Mouse (Mus musculus): Measurements from ENCODE around the gene Hist2h3c2.
"Not testable (repeated sequence)": the region's sequence is repeated elsewhere in the genome, so short reads cannot be mapped to it uniquely, and the experiment has no call there.

The Hist2h3c2 gene

DNA sequence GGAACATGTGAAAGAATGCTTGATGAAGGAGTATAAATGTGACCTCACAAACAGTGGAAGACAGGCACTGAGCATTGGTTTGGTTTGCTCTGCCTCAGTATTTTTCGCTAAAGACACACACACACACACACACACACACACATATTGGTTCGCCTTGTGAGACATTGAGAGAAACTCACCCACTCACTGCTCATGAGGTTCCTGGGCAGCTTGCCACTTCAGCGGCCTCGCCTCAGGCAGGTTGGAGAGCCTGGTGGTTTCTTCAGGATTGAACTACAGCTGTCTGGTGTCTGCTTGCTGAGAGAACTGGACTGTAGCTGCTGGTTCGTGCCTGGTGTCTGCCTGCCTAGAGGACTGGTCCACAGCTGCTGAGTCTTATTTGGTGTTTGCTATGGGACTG, 21.3 kb upstream of the Hist2h3c2 start:
- no peak for DNase-seq (ENCODE audit: low read depth)

DNA sequence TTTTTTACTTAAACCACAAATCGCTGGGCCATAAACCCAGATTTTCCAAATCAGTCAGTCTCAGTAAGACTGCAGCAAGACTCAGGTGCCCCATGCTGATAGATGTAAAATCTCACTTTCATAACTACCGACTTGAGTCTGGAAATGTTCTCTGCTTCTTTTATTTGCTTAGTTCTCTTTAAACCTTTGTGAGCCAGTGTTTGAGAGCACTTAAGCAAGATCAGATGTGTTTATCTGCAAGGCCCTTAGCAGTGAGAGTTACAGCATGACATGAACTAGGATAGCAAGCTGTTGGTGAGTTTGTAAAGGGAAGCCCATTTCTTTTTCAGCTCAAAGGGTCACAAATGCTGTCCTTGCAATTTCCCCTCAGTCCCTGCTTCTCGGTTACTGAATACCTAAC, 18.3 kb upstream of the Hist2h3c2 start:
- DNase-seq (ENCODE audit: low read depth), result no peak

DNA sequence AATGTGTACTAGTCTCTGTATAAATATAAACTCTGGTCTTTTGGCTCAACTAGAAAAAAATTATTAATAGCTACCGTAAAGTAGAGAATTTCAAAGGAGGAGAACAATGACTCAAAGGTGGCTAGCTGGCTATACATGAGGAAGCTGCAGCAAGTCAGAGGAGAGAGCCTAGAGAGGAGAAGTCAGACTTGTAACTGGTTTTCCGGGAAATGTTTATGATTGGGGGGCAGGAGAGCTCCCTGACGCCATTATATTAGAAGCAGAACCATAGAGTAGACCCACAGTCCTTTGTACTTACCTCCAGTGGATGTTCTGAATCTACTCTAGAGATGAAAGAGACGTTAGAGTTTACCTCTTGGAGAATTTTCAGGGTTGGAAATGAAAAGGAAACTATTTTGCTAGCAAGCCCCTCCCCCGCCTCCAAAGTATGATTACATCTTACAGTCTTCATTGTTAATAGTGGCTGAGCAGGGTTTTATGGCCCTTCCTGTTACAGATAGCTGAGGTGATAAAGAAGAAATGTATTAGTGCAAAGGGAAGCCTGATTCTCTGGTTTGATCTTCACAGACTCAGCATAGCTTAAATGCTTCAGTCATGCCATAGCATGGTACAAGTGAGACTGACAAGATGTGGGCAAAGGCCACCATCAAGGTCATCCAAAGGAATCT, 17.1 kb upstream of the Hist2h3c2 start:
- DNase-seq (ENCODE audit: low read depth), result no peak

DNA sequence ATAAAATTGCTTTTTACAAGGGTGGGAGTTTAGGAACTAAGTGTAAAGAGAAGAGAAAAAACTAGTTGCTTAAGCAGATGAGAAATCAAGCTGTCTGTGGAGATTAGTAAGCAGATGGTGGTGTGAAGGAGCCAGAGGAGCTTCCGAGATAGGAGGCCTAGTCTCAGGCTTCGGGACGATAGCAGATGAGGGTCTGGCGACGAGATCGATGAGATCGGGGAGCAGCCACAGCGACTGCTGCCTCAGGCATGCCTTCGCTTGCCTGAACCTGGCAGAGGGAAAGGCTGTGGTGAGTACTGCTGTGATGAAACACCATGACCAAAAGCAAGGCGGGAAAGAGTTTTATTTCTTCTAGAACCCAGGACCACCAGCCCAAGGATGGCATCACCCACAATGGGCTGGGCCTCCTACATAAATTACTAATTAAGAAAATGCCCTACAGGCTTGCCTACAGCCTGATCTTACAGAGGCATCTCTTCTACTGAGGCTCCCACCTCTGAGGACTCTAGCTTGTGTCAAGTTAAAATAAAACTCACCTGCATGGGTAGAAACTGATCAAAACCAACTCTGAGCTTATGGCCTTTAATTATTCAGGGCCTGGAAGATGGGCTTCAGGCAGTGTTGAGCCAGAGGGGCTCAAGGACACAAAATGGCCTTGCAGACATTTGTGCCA, 15.9 kb upstream of the Hist2h3c2 start:
- no peak for DNase-seq (ENCODE audit: low read depth)

DNA sequence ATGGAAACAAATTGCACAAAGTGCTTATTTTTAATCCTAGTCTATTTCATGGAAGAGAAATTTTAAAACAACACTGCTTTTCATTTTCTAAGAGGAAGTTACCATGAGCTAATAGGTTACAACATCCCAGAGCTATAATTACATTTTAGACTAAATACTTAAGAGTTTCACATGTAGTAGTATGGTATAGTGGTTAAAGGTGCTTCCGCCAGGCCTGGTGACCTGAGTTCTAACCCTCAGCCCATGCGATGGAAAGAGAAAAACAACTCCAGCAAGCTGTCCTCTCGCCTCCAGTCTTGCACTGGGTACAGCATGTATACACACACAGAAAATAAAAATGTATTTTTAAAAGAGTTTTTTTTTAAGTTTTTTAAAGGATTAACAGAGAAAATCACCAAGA, 12.9 kb upstream of the Hist2h3c2 start:
- DNase-seq (ENCODE audit: low read depth), result no peak

DNA sequence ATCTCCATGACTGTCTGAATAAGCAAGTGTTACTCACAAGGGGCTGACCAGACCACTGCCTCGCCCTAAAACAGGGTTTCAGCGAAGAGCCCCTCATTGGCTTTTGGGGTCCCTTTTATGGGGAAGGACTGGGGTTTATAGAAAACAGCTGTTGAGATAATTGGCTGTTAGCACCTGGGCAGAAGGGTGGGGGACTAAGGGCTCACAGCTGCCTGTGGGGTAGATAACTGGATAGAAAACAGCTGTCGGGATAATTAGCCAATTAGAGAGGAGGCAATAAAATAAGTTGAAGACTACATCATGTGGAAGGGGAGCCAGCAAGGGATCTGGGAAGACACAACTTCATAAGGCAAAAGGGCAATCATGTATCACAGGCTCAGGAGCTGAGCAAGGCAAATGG, 12.0 kb upstream of the Hist2h3c2 start:
- DNase-seq (ENCODE audit: low read depth), result no peak

DNA sequence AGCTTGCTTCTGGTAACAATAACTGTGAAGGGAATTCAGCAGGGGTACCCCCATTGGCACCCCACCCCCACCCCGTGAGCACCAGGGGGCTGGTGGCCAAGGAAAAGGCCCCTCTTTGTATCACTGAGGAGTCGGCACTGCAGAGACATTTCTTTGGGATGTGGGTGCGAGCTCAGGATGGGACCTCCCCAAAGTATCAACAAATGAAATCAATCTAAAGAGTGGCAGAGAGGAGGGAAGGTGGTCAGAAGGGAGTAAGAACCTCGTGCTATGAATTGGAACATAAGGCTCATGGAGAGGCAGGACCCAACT, 10.1 kb upstream of the Hist2h3c2 start:
- no peak for DNase-seq (ENCODE audit: low read depth)

DNA sequence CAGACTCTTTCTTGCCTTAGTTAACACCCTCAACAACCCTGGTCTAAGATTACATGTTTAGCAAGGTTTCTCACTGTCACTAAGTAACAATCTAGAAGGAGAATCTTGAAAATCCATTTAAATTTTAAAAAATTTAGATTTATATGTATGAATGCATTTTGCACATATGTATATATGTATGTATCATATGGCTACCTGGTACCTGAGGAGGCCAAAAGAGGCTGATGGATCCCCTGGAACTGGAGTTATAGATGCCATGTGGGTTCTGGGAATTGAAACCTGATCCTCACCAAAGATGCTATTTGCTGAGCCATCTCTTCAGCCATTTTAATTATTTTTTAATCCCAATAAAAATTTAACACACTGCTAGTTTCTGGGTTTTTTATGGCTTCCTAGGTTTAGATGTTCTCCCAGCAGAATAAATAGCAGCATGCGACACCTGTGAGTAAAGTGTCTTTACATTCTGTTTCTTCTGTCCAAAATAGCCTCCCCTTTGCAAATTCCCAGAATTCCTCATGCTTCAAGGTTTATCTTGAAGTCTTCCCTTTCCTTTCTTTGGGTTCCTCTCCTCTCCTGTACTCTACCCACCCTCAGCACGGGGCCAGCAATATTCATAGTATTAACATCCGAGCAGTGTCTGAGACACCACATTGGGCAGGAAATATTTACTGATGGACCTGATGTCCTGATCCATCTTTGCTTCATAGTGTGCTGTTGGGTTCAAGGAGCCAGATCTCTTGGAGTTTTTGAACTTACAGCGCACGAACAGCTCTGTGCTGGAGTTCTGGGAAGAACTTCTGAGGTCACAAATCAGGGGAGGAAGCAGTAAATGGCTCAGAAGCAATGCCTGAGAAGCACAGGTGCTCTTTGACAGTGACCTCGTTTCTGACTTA, 9.5 kb upstream of the Hist2h3c2 start:
- DNase-seq (ENCODE audit: low read depth), result no peak

DNA sequence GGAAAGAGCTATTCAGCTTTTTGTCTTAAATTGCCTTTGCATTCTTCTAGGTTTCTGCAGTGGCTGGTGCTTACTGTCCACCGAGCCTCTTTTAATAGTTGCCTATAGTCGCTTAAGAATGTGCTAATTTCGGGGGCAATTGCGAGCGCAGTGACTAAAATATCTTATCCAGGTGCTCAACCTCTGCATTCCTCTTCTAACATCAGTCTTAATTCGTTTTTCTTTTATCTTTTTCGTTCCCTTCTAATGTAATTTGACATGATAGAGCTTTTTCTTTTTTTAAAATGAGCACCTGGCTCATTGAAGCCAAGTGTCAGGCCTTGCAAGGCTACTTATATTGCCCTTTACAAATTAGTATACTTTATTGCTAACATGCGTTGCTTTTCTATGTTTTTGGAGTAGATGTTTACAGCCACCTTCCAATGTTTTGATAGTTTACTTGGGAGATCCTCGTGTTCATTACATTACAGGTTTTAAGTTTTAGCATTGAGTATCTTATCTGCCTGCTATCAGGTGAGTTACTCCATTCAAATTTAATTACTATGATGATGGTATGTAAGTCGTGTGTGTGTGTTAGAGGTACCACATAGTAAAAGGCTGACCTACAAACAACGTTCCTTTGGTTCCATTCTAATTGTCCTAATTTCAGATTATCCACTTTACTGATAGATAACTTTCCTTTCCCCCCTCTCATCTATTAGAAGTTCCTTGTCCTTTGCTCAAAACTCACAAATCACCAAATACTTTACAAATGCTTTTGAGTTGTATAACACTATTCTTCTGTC, 8.6 kb upstream of the Hist2h3c2 start:
- DNase-seq (ENCODE audit: low read depth), result no peak

DNA sequence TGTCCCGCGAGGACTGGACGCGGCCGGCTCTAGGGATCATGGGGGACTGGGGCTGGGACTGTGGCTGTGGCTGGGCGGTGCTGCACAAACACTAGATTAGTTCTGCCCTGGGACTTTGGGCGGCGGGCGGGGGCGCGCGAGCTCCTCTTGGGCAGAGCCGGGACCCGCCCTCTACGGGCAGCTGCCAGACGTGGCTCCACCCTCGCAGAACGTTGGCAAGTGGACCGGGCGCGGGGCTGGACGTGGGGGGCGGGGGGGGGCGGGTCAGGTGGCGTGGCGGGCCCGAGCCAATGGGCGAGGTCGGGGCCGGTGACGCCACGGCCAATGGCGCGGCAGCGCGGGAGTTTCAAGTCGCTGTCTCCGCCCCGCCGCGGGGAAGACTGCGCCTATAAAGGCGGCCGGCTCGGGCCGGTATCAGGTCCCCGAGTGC, 7.5 kb upstream of the Hist2h3c2 start, which contains the start of gene Hist2h3c1:
Gene Hist2h3c1 (plus strand): TSS at position 259 of the 430 bp plus-strand sequence.
- not testable (repeated sequence) for DNase-seq (ENCODE audit: low read depth)

DNA sequence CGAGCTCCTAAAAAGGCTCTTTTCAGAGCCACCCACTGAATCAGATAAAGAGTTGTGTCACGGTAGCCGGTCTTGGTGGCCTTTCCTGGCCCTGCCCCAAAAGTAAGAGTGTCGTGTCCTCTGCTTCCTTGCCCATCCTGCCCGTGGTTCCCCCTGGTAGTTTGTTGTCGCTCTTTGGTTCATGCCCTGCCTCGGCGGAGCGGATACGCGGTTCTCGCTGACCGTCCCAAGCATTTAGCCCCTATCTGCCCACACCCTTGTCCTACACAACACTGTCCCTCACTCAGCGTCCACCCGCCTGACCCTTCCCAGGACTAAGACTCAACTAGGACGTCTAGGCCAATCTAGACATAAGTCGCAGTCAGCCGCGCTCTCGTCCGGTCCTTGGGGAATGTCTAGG, 7.1 kb upstream of the Hist2h3c2 start:
- not testable (repeated sequence) for DNase-seq (ENCODE audit: low read depth)

DNA sequence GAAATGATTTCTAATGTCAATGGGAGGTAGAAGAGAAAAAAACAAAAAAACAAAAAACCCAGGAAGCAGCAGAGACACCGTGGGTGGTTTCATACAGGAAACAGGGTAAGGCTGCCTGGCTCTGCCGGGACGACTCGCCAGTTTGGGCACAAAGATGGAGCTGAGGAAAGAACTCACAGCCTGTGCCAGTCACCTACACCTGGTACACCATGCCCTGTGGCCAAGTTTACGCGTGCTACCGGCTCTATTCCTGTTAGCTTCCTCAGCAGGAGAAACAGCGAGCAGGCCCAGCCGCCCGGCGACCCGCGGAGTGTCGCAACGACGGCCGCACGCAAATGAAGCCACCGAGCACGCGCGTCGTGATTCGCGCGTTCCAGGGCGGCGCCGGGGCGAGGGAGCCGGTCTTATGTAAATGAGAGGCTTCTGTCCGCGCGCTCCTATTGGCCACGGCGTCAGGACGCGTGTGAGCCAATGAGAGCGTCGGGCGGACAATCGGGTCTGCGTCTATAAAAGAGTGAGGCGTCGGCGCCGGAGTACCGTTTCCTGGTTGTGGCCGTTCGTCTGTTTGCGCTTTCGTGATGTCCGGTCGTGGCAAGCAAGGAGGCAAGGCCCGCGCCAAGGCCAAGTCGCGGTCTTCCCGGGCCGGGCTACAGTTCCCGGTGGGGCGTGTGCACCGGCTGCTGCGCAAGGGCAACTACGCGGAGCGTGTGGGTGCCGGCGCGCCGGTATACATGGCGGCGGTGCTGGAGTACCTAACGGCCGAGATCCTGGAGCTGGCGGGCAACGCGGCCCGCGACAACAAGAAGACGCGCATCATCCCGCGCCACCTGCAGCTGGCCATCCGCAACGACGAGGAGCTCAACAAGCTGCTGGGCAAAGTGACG, 6.3 kb upstream of the Hist2h3c2 start, which contains the start of gene Hist2h2aa1:
Gene Hist2h2aa1 (plus strand): TSS at position 495 of the 884 bp plus-strand sequence.
- peak; percentile 90 for DNase-seq (ENCODE audit: low read depth)

DNA sequence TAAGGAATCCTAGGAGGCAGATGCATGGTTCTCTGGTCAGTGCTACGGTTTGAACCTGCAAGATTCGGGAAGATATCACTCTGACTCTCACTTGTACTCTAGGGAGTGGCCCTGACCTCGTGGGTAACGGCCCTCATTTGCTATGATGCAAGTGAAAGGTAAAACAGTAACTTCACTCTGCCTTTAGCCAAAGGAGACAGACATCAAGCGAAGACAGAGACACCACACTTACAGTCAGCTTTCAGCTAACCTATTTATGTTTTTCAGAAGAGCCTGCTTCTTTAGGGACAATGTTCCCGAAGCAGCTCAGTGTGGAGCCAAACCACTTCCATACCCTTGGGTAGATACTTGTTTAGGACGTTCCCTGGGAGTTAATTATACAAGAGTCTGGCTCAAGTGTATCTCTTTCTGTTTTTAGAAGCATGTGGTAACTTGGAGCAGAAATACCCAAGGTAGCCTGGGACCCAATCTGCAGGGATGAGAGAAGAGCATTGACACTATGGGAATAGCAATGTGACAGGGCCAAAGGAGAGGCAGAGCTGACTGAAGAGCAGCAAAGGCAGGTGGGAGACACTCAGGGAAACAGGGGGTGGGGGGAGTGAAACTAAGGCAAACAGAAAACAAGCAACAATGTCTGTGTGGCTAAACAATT, 5.1 kb upstream of the Hist2h3c2 start:
- DNase-seq (ENCODE audit: low read depth), result no peak

DNA sequence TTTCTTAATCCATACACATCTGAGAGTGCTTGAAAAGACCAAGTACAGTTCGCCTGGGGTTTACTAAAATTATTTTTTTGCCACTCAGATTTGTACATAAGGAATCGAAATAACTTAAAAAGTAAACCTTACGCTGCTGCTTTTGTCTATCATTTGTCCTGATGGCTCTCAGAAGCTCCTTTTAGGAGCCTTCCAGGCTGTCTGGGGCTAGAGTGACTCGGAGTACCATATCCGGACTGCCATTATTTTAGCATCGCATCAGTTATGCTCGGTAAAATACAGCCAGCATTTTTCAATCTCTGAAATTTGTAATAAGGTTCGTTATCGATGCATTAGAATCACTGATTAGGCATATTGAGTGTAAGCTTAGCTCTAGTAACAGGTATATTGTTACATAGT, 1.9 kb upstream of the Hist2h3c2 start:
- no peak for DNase-seq (ENCODE audit: low read depth)

DNA sequence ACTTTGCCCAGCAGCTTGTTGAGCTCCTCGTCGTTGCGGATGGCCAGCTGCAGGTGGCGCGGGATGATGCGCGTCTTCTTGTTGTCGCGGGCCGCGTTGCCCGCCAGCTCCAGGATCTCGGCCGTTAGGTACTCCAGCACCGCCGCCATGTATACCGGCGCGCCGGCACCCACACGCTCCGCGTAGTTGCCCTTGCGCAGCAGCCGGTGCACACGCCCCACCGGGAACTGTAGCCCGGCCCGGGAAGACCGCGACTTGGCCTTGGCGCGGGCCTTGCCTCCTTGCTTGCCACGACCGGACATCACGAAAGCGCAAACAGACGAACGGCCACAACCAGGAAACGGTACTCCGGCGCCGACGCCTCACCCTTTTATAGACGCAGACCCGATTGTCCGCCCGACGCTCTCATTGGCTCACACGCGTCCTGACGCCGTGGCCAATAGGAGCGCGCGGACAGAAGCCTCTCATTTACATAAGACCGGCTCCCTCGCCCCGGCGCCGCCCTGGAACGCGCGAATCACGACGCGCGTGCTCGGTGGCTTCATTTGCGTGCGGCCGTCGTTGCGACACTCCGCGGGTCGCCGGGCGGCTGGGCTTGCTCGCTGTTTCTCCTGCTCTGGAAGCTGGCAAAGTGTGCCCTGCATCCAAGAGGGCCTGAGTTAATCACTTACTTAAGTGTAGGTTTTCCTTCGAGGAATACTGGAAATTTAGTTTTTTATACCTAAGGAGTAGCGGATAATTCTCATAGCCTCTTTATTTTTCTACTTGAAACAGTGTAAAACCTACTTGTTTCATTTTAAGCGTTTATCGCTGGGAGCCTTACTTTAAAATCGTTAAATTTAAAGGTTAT, 1.2 kb upstream of the Hist2h3c2 start, which contains the start of gene Hist2h2aa2:
Gene Hist2h2aa2 (minus strand): TSS at position 328 of the 850 bp plus-strand sequence.
- DNase-seq (ENCODE audit: low read depth), result peak; percentile 74

DNA sequence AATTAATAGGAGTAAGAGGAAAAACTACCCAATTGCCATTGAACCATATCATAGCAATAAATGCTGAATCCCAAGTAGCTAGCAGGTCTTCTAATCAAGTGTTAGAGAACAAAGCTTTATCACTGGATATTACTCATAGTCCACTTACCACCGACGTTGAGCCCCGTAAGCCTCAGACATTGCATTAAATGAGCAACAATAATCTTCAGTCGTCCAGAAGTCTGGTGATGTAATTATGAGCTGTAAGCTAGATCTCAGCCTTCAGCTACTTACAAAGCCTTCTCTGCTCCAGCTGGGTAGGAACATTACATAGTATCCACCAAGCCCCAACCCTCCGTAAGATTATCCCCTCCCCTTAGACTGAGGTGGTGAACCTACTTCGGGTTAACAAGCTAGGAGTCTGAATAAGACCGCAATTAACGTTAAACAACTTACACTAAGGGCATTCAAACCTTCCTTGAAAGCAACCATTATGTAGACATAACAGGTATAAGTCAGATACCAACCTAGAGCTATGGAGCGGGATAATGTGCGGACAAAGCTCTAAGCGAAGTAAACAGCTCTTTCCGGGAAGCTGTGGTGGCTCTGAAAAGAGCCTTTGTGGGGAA, 919 bp downstream of the Hist2h3c2 start:
- peak; percentile 51 for DNase-seq (ENCODE audit: low read depth)

DNA sequence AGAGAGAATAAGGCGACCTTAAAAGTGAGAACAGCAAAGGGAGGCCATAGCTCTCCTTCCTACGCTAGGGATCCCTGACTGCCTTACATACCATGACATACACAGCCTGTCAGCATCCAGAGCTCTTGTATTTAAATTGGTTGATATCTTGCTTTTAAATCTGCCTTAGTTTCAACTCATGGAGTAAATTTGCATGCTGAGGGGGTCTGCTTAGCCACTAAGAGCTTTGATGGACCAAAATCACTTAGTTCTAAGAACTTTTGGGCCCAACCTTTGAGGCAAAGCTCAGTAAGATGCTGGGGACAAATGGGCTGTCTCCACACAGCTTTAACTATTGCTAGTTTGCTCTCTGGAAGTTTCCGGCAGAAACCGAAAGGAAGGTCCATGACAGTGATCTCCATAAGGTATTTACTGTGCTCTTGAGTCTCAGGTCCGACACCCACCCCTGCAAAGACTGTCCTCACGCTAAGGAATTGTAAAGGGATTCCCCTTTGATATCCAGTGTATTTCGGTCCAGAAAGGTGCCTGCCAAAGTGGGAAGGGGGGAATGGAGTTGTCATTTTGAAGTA, 1.5 kb downstream of the Hist2h3c2 start:
- DNase-seq (ENCODE audit: low read depth), result no peak

DNA sequence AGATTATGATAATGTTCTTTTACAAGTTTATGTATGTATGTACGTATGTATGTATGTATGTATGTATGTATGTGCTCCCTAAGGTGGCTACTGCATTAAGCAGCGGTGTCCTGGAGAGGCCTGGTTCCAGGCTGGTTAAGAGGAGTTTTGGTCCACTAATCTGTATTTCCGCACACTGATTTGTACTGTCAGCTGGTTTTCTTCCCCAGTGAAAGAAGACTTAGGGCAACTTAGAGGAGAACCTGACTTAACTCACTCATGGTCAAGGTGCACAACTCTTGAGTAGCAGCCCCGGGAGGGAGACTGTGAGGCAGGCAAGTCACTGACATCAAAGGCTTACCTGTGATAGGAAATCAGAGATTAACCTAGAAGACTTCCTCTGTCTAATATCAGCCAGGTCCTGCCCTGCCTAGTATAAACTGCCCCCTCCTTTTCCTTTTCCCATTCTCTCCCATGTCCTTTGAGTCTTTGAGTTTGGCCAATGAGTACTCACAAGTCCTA, 2.0 kb downstream of the Hist2h3c2 start:
- DNase-seq (ENCODE audit: low read depth), result no peak

Data from naive thymus-derived CD4-positive, alpha-beta T cell, adult 2 months (primary cell).